Mouse (Mus musculus) kidney, adult 2 months (tissue): ENCODE measurements around the gene Cd247.

Experiments used
- CTCF ChIP-seq: fragments of 200-500 bp; conservative IDR thresholded peaks from 2 replicates; pipeline ENCODE4 v1.5.1; 2011; ENCODE audit warnings: low read depth, mild to moderate bottlenecking, control low read depth, low read length, moderate library complexity, mixed read lengths; ENCODE audit not compliant: insufficient read depth, insufficient read length
- POLR2A ChIP-seq: fragments of 200-500 bp; IDR thresholded peaks from one replicate; pipeline ENCODE4 v1.6.1; 2011; ENCODE audit warnings: low read depth, low read length, control low read depth

GRCm38 (mm10) chr1:165860373-165861234, 72.1 kb downstream of the Cd247 start:
- TF ChIP-seq CTCF (no peak), POLR2A (no peak)
